Mouse (Mus musculus) embryonic facial prominence, embryonic 11.5 days (tissue): ENCODE results near the gene Npm3. TPM values are rescaled to one million over a fixed set of nuclear protein-coding genes. Genes with fewer than 3 reads are reported as not detected.

Source experiments
- ATAC-seq: fragments of 200-750 bp; cut with Nextera tagmentation; replicated peaks from 2 replicates; pipeline ENCODE4 v1.8.0; 2017; ENCODE audit warnings: low read depth; ENCODE audit not compliant: insufficient number of reproducible peaks, low FRiP score, low TSS enrichment
- DNase-seq: peaks from one replicate; pipeline ENCODE4 v3.0.0-alpha.2; 2015; ENCODE audit warnings: low spot score
- H3K27ac ChIP-seq: fragments of 300-500 bp; sonication (generic); replicated peaks from 2 replicates; pipeline ENCODE4 v1.5.1; 2014; ENCODE audit warnings: mild to moderate bottlenecking, low read depth, low read length, control low read depth
- H3K27me3 ChIP-seq: fragments of 300-500 bp; sonication (generic); 2 replicates; pipeline ENCODE4 v1.6.1; 2014; ENCODE audit warnings: mild to moderate bottlenecking, low read length, moderate library complexity, mixed read lengths; ENCODE audit not compliant: control insufficient read depth, insufficient read depth
- H3K36me3 ChIP-seq: fragments of 300-500 bp; sonication (generic); replicated peaks from 2 replicates; pipeline ENCODE4 v1.6.1; 2014; ENCODE audit warnings: low read depth, mild to moderate bottlenecking, low read length, moderate library complexity, mixed read lengths; ENCODE audit not compliant: control insufficient read depth, insufficient read depth
- H3K4me1 ChIP-seq: fragments of 300-500 bp; sonication (generic); 2 replicates; pipeline ENCODE4 v1.6.1; 2014; ENCODE audit warnings: low read length, mixed read lengths; ENCODE audit not compliant: control insufficient read depth, insufficient read depth
- H3K4me2 ChIP-seq: fragments of 300-500 bp; sonication (generic); 2 replicates; pipeline ENCODE4 v1.6.1; 2014; ENCODE audit warnings: low read depth, mild to moderate bottlenecking, control low read depth, low read length, moderate library complexity
- H3K4me3 ChIP-seq: fragments of 300-500 bp; sonication (generic); 2 replicates; pipeline ENCODE4 v1.5.1; 2014; ENCODE audit warnings: low read depth, low read length, control low read depth
- H3K9ac ChIP-seq: fragments of 300-500 bp; sonication (generic); replicated peaks from 2 replicates; pipeline ENCODE4 v1.6.1; 2014; ENCODE audit warnings: mild to moderate bottlenecking, control low read depth, low read length
- H3K9me3 ChIP-seq: fragments of 300-500 bp; sonication (generic); replicated peaks from 2 replicates; pipeline ENCODE4 v1.6.1; 2016; ENCODE audit warnings: mild to moderate bottlenecking, low read length, inconsistent platforms, mixed read lengths; ENCODE audit not compliant: control insufficient read depth
- whole genome bisulfite sequencing: fragments of 180-500 bp; shearing (Covaris S2); extraction: QIAGEN DNeasy Blood & Tissue Kit; methylation state at CpG from one replicate; pipeline ENCODE4 v1.1.7; 2014; 5-methylcytosine and 5-hydroxymethylcytosine counted together
- polyA plus RNA-seq: library from polyadenylated mRNA; unstranded; fragments of >200 nt; fragmentation: Nextera tagmentation; extraction: Ambion mirVana; gene quantifications from 2 replicates; pipeline ENCODE4 v1.2.1, GENCODE M21; 2014

Npm3 gene
- polyA plus RNA-seq, 1 experiment from 2014 or later = 15.2 TPM

DNA sequence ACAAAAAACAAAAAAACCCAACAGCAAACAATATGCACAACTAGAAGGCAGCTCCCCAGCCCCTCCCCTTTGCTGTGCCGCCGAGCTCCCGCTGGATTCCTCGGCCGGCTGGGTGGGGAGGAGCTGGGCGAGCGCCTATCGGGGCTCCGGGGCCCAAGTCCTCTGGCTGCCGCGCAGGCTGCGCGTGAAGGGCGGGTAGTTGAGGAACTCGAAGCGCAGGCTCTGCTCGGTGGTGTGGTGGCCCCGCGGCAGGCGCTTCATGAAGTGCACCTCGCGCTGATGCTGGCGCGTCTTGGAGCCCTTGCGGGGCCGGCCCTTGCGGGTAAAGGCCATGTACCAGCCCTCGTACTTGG is 12.6 kb downstream of the Npm3 start:
- Histone ChIP-seq H3K9me3 (no peaks in the 10 kb centered on the region), H3K27ac (no peak overlapping the region), H3K4me3 (peak overlapping the region; percentile 13; the same call in 1 of the 2 replicates), H3K4me1 (peaks cover 8% of the 10 kb centered on the region), H3K27me3 (peaks cover 77% of the 10 kb centered on the region), H3K4me2 (peak overlapping the region; percentile 48), H3K9ac (peak overlapping the region; percentile 30; the same call in 1 of the 2 replicates), H3K36me3 (no peaks in the 10 kb centered on the region)
- WGBS = under 1% methylated on average over 28 of the region's 28 CpGs
- DNase-seq (peak; percentile 70), ATAC-seq (no peak)

DNA sequence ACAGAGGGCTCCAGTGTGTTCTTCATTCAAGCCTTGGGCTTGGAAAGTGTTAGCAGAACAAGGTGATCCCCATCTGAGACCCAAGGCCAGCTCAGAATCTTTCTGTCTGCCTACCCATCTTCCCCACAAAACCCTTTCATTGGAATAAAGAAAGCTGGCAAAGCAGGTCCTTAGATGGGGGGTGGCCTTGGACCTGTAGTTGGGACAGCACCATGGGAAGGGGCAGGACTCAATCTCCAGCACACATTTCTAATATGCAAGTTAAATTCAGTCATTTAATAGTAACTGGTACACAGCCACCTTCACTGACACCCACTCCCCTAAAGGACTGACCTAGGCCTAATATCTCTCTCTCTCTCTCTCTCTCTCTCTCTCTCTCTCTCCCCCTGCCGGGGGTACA is 13.2 kb downstream of the Npm3 start:
- WGBS = 56% methylated on average over 1 of the region's 1 CpGs
- Histone ChIP-seq H3K9me3 (no peaks in the 10 kb centered on the region), H3K4me2 (no peak overlapping the region), H3K27ac (no peak overlapping the region), H3K4me1 (peaks cover 8% of the 10 kb centered on the region), H3K9ac (no peak overlapping the region), H3K27me3 (peaks cover 71% of the 10 kb centered on the region), H3K4me3 (no peak overlapping the region), H3K36me3 (no peaks in the 10 kb centered on the region)
- ATAC-seq (no peak), DNase-seq (no peak)

DNA sequence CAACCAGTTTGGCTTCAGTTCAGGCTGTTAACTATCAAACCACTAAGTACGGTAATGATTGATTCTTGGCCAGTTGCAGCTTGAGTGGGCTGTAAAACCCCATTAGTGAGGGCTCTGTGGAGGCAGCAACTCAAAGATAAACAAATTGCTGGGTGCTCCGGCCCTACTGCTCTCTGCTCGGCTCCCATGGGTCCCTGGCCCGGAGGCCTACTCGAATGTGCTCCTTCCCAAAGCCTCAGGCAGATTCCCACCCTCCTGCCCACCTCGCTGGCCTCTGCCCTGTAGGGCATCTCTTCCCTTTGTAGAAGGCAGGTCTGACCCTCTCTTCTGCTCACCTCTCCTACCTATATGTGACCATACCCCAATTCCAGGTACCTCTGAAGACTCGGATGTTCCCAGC is 14.6 kb downstream of the Npm3 start:
- 40% methylated on average over 7 of the region's 7 CpGs for WGBS
- Histone ChIP-seq H3K36me3 (no peaks in the 10 kb centered on the region), H3K4me1 (peaks cover 8% of the 10 kb centered on the region), H3K9me3 (no peaks in the 10 kb centered on the region), H3K27ac (no peak overlapping the region), H3K27me3 (peaks cover 64% of the 10 kb centered on the region), H3K9ac (no peak overlapping the region), H3K4me2 (no peak overlapping the region), H3K4me3 (no peak overlapping the region)
- ATAC-seq = no peak
- DNase-seq = no peak

DNA sequence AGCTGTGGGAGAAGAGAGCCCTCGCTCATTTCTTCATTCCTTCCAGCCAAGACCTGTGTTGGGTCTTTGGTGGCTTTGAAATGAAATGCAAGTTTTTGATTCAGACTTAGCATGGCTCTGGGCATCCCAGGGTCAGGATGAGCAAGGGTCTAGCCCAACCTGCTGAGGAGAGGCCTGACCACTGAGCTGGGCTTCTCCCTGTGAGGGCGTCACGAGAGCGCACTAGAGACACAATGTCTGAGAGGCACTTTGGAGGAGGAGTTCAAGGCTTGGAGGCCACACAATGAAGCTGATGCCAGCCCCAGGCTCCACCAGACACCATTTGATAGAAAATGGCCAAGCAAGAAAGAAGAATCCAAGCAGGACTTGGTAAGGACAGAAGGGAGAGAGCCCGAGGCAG is 15.2 kb downstream of the Npm3 start:
- Histone ChIP-seq H3K27ac (no peak overlapping the region), H3K4me2 (no peak overlapping the region), H3K9ac (no peak overlapping the region), H3K27me3 (peaks cover 58% of the 10 kb centered on the region), H3K36me3 (no peaks in the 10 kb centered on the region), H3K4me3 (no peak overlapping the region), H3K9me3 (no peaks in the 10 kb centered on the region), H3K4me1 (peaks cover 8% of the 10 kb centered on the region)
- 70% methylated on average over 5 of the region's 5 CpGs for WGBS
- DNase-seq (no peak), ATAC-seq (no peak)

DNA sequence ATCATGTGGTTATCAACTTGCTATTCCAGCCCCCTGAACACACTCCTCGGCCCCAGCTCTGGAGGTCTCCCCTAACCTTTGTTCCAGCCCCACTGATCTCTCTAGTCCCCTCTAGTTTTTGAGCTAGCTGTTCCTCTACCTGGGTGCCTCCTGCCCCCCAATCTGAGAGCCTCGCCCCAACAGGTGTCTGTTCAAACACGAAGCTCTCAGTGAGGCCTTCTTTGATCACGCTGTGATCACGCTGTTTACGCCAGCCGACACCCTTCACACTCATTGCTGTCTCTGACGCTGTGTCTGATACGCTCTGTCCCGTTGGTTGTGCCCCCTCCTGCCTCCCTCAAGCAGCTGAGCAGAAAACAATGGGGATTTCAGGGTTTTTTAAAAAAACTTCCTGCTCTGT is 15.8 kb downstream of the Npm3 start:
- Histone ChIP-seq H3K27ac (no peak overlapping the region), H3K36me3 (no peaks in the 10 kb centered on the region), H3K4me1 (peaks cover 8% of the 10 kb centered on the region), H3K9ac (no peak overlapping the region), H3K4me3 (no peak overlapping the region), H3K27me3 (peaks cover 52% of the 10 kb centered on the region), H3K4me2 (no peak overlapping the region), H3K9me3 (no peaks in the 10 kb centered on the region)
- 9% methylated on average over 10 of the region's 10 CpGs for WGBS
- DNase-seq (no peak), ATAC-seq (no peak)

DNA sequence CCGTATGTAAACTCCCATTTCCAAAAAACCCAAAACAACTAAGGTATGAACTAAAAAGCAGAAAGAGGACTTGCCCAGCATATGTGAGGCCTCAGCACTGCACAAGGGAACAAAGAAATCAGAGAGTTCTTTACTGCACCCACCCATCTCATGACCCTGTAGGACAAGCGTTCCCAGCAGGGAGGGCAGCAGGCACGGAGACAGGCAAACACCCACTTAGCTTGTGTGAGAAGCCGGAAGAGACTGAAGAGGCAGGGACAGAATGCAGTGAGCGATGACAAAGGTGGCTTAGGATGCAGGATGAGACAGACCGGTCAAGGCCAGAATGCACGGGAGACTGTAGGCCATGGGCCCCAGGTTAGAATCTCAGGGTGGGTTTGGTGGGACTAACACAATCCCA is 17.7 kb downstream of the Npm3 start:
- DNase-seq (no peak), ATAC-seq (no peak)
- no peaks in the 10 kb centered on the region for H3K4me1 ChIP-seq
- no peak overlapping the region for H3K4me2 ChIP-seq
- H3K27ac ChIP-seq = no peak overlapping the region
- H3K36me3 ChIP-seq = no peaks in the 10 kb centered on the region
- H3K27me3 ChIP-seq = peaks cover 33% of the 10 kb centered on the region
- H3K4me3 ChIP-seq = no peak overlapping the region
- WGBS = 80% methylated on average over 7 of the region's 7 CpGs
- no peaks in the 10 kb centered on the region for H3K9me3 ChIP-seq
- no peak overlapping the region for H3K9ac ChIP-seq

DNA sequence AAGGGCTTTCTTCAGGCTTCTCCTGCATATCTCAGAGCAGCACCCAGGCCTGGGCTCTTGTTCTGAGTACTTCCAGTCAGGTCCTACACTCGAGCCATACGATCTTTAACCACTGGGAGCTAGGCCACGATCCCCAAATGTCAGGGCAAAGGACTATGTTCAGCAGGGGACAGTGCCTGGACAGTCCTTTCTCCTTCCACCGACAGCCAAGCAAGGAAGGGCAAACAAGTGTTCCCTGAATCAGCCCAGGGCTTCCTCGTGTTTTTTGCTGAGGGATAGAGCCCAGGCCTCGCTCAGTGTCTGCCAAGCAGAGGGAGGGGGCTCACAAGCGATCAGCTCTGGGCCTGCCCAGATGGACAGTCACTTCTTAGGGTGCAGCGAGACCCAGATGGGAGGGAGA is 19.3 kb downstream of the Npm3 start:
- Histone ChIP-seq H3K4me3 (no peak overlapping the region), H3K4me2 (no peak overlapping the region), H3K9me3 (no peaks in the 10 kb centered on the region), H3K4me1 (no peaks in the 10 kb centered on the region; the same call in 1 of the 2 replicates), H3K36me3 (no peaks in the 10 kb centered on the region), H3K27ac (no peak overlapping the region), H3K9ac (no peak overlapping the region), H3K27me3 (peaks cover 24% of the 10 kb centered on the region)
- DNase-seq = no peak
- no peak for ATAC-seq
- WGBS = 70% methylated on average over 8 of the region's 8 CpGs

DNA sequence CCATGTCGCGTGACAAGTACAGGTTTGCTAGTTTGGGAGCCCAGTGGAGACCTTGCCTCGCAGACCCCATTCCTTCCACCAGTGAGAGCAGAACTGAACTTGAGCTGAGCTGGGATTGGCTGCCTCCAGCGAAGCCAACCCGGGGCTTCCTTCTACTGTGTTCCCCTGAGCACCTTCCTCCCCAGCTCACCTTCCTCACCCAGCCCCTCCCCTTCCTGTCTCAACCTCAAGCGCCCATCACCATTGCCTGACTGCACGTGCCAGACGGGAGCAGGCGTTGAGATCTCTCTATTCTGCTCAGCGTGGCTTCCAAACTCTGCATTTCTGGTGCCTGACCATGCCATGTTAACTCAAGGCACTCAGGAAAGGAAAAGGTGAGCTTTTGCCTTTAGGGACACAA is 22.2 kb downstream of the Npm3 start:
- Histone ChIP-seq H3K4me1 (no peaks in the 10 kb centered on the region; the same call in 1 of the 2 replicates), H3K4me2 (no peak overlapping the region), H3K4me3 (no peak overlapping the region), H3K36me3 (no peaks in the 10 kb centered on the region), H3K9me3 (no peaks in the 10 kb centered on the region), H3K27ac (no peak overlapping the region), H3K9ac (no peak overlapping the region), H3K27me3 (peaks cover 2% of the 10 kb centered on the region; the same call in 1 of the 2 replicates)
- no peak for ATAC-seq
- DNase-seq = no peak
- WGBS = 69% methylated on average over 10 of the region's 10 CpGs
